Mouse (Mus musculus): ENCODE results near the gene Nrp1. TPM values are rescaled to one million over a fixed set of nuclear protein-coding genes. Genes with fewer than 3 reads are reported as not detected.

The Nrp1 gene
- polyA plus RNA-seq, 1 experiment from 2014 or later, result 94.6 TPM

DNA sequence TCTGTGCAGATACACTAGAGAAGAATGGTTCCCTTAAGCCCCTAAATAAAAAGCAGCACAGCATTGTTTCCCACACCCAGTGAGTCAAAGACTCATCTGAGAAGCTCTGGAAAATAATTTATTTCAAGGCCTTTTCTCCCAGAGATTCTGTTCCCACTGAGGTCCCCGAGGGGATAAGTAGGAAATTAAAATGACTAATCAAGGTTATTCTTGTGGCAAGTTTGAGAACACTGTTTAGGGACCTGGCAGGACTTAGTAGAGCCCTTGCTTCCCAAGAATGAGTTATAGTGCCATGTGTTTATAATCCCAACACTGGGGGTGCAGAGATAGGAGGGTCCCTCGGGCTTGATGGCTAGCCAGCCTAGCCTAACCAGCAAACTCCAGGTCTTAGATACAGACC is 127.6 kb downstream of the Nrp1 start:
- Histone ChIP-seq H3K27ac (replicated peaks; ENCODE audit: low read depth, low read length) (no peak overlapping the region), H3K36me3 (ENCODE audit: control insufficient read depth, insufficient read depth, low read length) (peaks cover 12% of the 10 kb centered on the region; the same call in 1 of the 2 replicates), H3K4me2 (ENCODE audit: low read depth, low read length) (no peak overlapping the region), H3K27me3 (replicated peaks; ENCODE audit: control insufficient read depth, insufficient read depth, low read length) (no peaks in the 10 kb centered on the region), H3K4me3 (ENCODE audit: low read depth, low read length) (no peak overlapping the region), H3K9me3 (ENCODE audit: control insufficient read depth, low read length) (no peaks in the 10 kb centered on the region), H3K4me1 (ENCODE audit: control insufficient read depth, insufficient read depth, low read length) (peaks cover 9% of the 10 kb centered on the region; the same call in 1 of the 2 replicates), H3K9ac (ENCODE audit: low read depth, low read length) (no peak overlapping the region)
- 75% methylated on average over 2 of the region's 2 CpGs for WGBS
- no peak for DNase-seq (ENCODE audit: low spot score)
- ATAC-seq (ENCODE audit: low read depth), result no peak

DNA sequence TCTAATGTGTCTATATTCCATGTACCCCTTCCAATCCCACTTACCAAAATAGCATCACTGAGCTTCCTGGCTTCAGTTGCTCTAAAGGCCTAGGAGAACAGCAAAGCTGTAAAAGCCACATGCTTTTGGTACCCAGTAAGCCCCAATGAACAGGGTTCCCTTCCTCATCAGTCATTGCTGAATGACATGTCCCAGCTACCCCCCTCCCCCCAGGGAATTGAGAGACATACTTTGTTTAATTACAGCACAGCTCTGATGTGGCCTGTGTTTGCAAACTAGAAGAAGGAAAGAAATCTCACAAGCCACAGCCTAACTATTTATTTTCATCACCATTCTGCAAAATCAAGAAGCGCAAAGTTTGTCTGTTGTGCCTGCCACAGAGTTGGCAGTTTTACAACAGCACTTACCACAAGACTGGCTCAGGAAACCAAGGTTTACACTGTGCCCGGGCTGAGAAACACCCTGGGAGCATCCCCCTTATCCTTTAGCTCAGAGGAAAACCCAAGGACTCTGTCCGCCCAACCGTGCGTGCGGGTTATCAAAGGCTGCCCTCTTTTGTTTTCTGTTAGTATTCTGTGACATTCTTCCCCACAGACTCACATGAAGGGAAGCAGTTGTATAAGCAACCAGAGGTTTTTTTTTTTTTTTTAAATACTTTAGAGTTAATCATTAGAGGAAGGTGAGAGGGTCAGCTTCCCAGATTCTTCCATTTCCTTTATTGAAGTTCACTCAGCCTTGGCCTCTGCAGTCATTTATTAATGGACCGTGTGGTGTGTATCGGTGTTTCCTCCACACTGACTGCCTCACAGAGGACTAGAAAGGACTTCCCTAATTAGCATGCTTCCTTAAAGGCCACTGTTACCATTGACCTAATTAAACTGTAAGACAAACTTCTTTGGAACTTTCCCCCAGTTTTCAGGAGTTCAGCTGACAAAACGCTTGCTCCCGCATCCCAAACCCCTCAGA is 129.8 kb downstream of the Nrp1 start:
- DNase-seq (ENCODE audit: low spot score), result peak; percentile 67
- WGBS, result 31% methylated on average over 10 of the region's 10 CpGs
- Histone ChIP-seq H3K27ac (replicated peaks; ENCODE audit: low read depth, low read length) (no peak overlapping the region), H3K27me3 (replicated peaks; ENCODE audit: control insufficient read depth, insufficient read depth, low read length) (no peaks in the 10 kb centered on the region), H3K9me3 (ENCODE audit: control insufficient read depth, low read length) (no peaks in the 10 kb centered on the region), H3K36me3 (ENCODE audit: control insufficient read depth, insufficient read depth, low read length) (0 out of 2 replicates have a peak, but pooled peaks cover 5% of the 10 kb centered on the region), H3K4me3 (ENCODE audit: low read depth, low read length) (no peak overlapping the region), H3K4me2 (ENCODE audit: low read depth, low read length) (no peak overlapping the region), H3K4me1 (ENCODE audit: control insufficient read depth, insufficient read depth, low read length) (peaks cover 7% of the 10 kb centered on the region; the same call in 1 of the 2 replicates), H3K9ac (ENCODE audit: low read depth, low read length) (no peak overlapping the region)
- no peak for ATAC-seq (ENCODE audit: low read depth)

DNA sequence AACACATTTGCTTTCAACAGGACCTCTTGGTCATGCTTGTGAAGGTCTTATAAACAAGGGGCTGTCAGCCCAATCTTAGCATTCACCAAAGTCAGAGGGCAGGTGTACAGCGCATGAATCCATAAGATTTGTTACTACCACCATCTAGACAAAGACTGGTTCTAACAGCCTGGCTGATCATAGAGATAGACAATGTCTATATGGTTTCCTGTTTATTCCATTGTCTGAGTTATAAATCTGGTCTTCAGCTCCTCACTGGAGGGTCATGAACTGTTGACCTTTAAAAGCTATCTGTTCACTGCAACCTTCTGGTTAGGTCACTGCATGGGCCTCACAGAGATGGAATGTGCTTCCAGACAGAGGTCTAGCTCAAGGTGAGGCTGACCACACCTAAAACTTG is 130.9 kb downstream of the Nrp1 start:
- Histone ChIP-seq H3K27me3 (replicated peaks; ENCODE audit: control insufficient read depth, insufficient read depth, low read length) (no peaks in the 10 kb centered on the region), H3K9me3 (ENCODE audit: control insufficient read depth, low read length) (no peaks in the 10 kb centered on the region), H3K9ac (ENCODE audit: low read depth, low read length) (no peak overlapping the region), H3K4me2 (ENCODE audit: low read depth, low read length) (no peak overlapping the region), H3K4me3 (ENCODE audit: low read depth, low read length) (no peak overlapping the region), H3K4me1 (ENCODE audit: control insufficient read depth, insufficient read depth, low read length) (0 out of 2 replicates have a peak, but pooled peaks cover 5% of the 10 kb centered on the region), H3K36me3 (ENCODE audit: control insufficient read depth, insufficient read depth, low read length) (0 out of 2 replicates have a peak, but pooled peaks cover 16% of the 10 kb centered on the region), H3K27ac (replicated peaks; ENCODE audit: low read depth, low read length) (no peak overlapping the region)
- ATAC-seq (ENCODE audit: low read depth) (no peak), DNase-seq (ENCODE audit: low spot score) (no peak)
- 100% methylated on average over 1 of the region's 1 CpGs for WGBS

DNA sequence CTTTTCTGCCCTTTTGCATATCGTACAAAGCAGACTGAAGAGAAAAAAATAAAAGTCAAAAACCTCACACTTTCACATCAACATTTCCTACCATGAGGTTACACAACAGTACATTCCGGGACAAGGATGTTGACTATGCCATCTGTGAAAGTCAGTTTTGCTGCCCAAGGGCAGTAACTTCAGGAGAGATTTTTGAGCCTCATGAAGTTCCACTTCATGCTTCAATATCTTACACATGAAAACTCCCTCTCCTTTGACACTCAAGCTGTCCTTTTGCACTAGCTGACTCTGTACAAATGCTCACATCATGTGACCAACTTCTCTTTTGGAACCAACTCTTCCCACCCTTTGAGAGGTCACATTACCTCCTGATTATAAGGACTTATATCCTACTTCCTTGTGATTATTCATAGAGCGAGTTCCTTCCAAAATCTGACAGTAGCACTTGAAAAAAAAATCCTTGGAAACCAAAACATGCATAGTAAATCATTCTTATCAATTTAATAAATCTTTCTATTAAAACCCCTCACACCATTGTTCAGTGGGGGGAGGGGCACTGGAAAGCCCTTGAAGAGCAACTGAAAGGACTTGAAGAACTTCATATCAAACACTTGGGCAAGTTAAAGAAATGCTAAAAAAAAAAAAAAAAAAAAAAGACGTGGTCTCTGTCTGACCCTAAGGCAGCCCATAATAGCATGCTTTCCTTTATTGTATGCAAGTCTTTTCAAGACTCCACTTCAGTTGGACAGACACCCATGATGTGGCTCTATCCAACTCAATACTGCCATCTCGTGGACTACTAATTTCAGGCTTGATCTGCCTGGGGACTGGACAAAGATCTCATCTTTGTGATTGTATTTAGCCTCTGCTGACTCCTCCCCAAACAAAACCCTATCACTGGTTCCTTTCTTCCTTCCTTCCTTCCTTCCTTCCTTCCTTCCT is 133.0 kb downstream of the Nrp1 start:
- Histone ChIP-seq H3K27ac (replicated peaks; ENCODE audit: low read depth, low read length) (no peak overlapping the region), H3K9ac (ENCODE audit: low read depth, low read length) (no peak overlapping the region), H3K27me3 (replicated peaks; ENCODE audit: control insufficient read depth, insufficient read depth, low read length) (no peaks in the 10 kb centered on the region), H3K4me3 (ENCODE audit: low read depth, low read length) (no peak overlapping the region), H3K4me1 (ENCODE audit: control insufficient read depth, insufficient read depth, low read length) (no peaks in the 10 kb centered on the region), H3K36me3 (ENCODE audit: control insufficient read depth, insufficient read depth, low read length) (0 out of 2 replicates have a peak, but pooled peaks cover 18% of the 10 kb centered on the region), H3K4me2 (ENCODE audit: low read depth, low read length) (no peak overlapping the region), H3K9me3 (ENCODE audit: control insufficient read depth, low read length) (no peaks in the 10 kb centered on the region)
- peak; percentile 84 for ATAC-seq (ENCODE audit: low read depth)
- WGBS, result 45% methylated on average over 5 of the region's 5 CpGs
- DNase-seq (ENCODE audit: low spot score), result peak; percentile 90

DNA sequence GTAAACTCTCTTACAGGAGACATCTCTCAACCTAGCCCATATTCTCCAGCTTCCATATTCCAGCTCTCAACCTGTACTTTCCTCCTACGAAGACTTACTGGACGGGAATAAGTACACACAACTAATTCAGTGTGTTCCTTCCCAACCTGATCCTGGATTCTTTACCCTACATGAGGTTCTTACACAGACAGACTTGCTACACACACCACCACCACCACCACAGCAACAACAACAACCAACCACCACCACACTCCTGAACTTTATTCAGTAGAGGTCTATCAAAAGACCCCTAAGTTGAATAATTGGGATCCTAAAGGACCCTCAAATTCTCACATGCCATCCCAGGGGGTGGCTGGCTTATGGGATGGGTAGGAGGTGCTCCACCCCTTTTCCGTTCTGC is 135.4 kb downstream of the Nrp1 start:
- Histone ChIP-seq H3K4me2 (ENCODE audit: low read depth, low read length) (no peak overlapping the region), H3K36me3 (ENCODE audit: control insufficient read depth, insufficient read depth, low read length) (peaks cover 31% of the 10 kb centered on the region), H3K27ac (replicated peaks; ENCODE audit: low read depth, low read length) (no peak overlapping the region), H3K4me1 (ENCODE audit: control insufficient read depth, insufficient read depth, low read length) (no peaks in the 10 kb centered on the region), H3K9me3 (ENCODE audit: control insufficient read depth, low read length) (no peaks in the 10 kb centered on the region), H3K9ac (ENCODE audit: low read depth, low read length) (no peak overlapping the region), H3K27me3 (replicated peaks; ENCODE audit: control insufficient read depth, insufficient read depth, low read length) (no peaks in the 10 kb centered on the region), H3K4me3 (ENCODE audit: low read depth, low read length) (no peak overlapping the region)
- ATAC-seq (ENCODE audit: low read depth) (no peak), DNase-seq (ENCODE audit: low spot score) (no peak)
- WGBS, result 93% methylated on average over 3 of the region's 3 CpGs

DNA sequence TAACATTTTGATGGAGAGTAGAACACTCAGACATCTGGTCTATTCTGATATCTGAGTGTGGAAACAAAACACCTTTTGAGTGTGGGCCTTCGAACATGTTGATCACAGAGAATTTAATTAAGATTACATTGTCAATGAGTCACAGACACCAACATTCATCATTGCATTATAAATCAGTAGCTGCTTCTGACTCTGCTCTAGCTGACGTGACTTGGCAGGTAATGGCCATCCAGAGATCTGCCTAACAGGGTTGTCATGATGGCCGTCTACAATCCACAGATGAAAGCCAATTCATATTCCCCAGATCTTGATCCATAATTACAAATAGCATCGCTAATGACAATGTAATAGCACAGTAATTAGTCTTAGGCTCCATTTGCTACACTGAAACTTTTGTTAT is 140.4 kb downstream of the Nrp1 start:
- Histone ChIP-seq H3K4me3 (ENCODE audit: low read depth, low read length) (no peak overlapping the region), H3K9ac (ENCODE audit: low read depth, low read length) (no peak overlapping the region), H3K9me3 (ENCODE audit: control insufficient read depth, low read length) (no peaks in the 10 kb centered on the region), H3K4me1 (ENCODE audit: control insufficient read depth, insufficient read depth, low read length) (no peaks in the 10 kb centered on the region), H3K27me3 (replicated peaks; ENCODE audit: control insufficient read depth, insufficient read depth, low read length) (no peaks in the 10 kb centered on the region), H3K4me2 (ENCODE audit: low read depth, low read length) (no peak overlapping the region), H3K27ac (replicated peaks; ENCODE audit: low read depth, low read length) (no peak overlapping the region), H3K36me3 (ENCODE audit: control insufficient read depth, insufficient read depth, low read length) (peaks cover 46% of the 10 kb centered on the region)
- no peak for DNase-seq (ENCODE audit: low spot score)
- 86% methylated on average over 4 of the region's 4 CpGs for WGBS
- ATAC-seq (ENCODE audit: low read depth), result no peak

DNA sequence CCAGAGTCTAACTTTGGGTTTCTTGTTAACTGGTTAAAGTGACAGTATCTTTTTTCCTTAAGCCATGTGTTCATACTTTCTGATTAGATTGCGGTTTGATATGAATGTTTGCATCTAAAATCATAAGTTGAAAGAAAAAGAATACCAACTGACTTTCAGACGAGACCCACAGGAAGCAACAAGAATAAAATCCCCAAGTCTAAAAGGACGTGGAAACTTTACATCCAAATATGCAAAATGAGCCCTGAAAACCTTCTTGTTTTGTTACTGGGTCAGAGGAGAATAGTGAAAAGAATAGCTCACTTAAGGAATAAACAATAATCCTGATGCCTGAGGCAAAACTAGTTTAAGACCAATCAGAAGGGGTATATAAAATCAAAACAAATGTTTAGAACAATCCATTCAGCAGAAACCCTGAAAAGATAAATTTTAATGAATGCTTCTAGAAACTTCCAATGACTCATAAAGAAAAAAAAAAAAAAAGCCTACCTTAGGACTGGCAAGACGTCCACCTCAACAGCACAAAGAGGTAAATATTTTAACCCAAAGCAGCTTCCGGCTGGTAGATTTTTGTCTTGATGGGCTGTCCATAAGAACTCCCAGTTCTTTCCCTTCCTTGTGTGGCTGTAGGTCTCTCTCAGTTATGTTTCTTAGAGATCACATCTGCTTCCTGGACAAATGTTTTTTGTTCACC is 145.9 kb downstream of the Nrp1 start:
- H3K4me3 ChIP-seq (ENCODE audit: low read depth, low read length), result no peak overlapping the region
- DNase-seq (ENCODE audit: low spot score) (no peak), ATAC-seq (ENCODE audit: low read depth) (no peak)
- H3K27me3 ChIP-seq (replicated peaks; ENCODE audit: control insufficient read depth, insufficient read depth, low read length), result no peaks in the 10 kb centered on the region
- no peak overlapping the region for H3K27ac ChIP-seq (replicated peaks; ENCODE audit: low read depth, low read length)
- H3K4me2 ChIP-seq (ENCODE audit: low read depth, low read length), result no peak overlapping the region
- H3K4me1 ChIP-seq (ENCODE audit: control insufficient read depth, insufficient read depth, low read length), result no peaks in the 10 kb centered on the region
- no peak overlapping the region for H3K9ac ChIP-seq (ENCODE audit: low read depth, low read length)
- H3K36me3 ChIP-seq (ENCODE audit: control insufficient read depth, insufficient read depth, low read length), result peaks cover 24% of the 10 kb centered on the region
- WGBS, result 63% methylated on average over 5 of the region's 5 CpGs
- no peaks in the 10 kb centered on the region for H3K9me3 ChIP-seq (ENCODE audit: control insufficient read depth, low read length)

DNA sequence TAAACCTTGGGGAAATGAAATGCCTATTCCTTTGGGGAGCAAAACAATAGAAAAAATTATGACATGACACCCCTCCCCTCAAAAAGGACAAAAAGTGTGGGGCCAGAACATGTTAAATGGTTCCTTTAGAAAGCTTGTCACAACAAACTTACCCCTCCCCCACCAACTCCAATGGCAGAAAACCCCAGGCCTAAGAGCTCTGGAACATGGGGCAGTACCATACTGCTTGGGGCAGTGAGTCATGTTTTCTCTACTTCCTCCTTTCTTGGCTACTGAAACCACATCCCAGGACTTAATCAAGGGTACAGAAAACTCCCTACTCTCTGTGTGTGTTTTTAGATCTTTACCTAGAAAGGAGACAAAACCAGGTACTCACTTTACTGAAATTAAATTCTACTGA is 147.5 kb downstream of the Nrp1 start:
- Histone ChIP-seq H3K27ac (replicated peaks; ENCODE audit: low read depth, low read length) (no peak overlapping the region), H3K4me3 (ENCODE audit: low read depth, low read length) (no peak overlapping the region), H3K9me3 (ENCODE audit: control insufficient read depth, low read length) (no peaks in the 10 kb centered on the region), H3K27me3 (replicated peaks; ENCODE audit: control insufficient read depth, insufficient read depth, low read length) (no peaks in the 10 kb centered on the region), H3K9ac (ENCODE audit: low read depth, low read length) (no peak overlapping the region), H3K36me3 (ENCODE audit: control insufficient read depth, insufficient read depth, low read length) (peaks cover 21% of the 10 kb centered on the region), H3K4me2 (ENCODE audit: low read depth, low read length) (no peak overlapping the region), H3K4me1 (ENCODE audit: control insufficient read depth, insufficient read depth, low read length) (no peaks in the 10 kb centered on the region)
- no peak for ATAC-seq (ENCODE audit: low read depth)
- peak; percentile 33 for DNase-seq (ENCODE audit: low spot score)

All from embryonic facial prominence, embryonic 14.5 days (tissue).